Comparison of ENCODE assay signal across 10 mouse cellular contexts in the genomic region with DNA sequence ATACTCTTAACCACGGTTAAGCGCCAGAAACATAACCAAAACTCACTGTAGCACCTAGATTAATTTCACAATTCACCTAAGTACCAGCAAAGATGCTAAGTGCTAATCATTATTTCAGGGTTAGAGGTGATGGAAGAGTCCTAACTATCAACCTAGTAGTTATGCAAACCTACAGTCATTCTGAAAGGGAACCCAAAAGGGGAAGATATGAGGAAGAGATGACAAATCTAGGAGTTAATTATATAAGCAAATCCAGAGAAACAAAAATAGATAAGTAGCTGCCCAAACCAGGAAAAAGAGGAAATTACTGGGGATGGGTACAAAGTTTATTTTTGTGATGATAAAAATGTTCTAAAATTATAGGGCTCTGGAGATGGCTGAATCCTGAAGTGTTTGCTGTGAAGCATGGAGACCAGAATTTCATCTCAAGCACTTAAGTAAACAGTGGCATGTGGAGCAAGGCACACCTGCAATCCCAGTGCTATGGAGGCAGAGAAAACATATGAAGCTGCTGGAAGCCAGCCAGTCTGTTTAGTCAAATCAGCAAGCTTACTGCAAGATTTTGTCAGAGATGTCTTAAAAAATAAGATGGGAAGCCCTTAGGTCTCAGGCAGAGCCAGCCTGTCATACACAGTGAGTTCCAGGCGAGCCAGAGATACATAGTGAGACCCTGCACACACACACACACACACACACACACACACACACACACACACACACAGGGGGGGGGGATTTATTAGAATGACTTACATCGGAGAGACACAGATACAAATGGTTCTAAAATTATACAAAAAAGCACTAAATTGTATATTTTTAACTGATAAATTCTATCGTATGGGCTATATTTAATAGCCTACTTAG. TPM values are rescaled to one million over a fixed set of nuclear protein-coding genes. Genes with fewer than 3 reads are reported as not detected.
DNase-seq lines count a peak whose midpoint lies in the region; ATAC-seq and TF ChIP-seq lines count a peak whose summit lies in the region.
"Had no signal": no experiment of that assay in that cellular context is flagged by ENCODE, and none has a peak within 500 bp of the region (broad histone marks: within the 10 kb centered on the region; RNA-seq: fewer than 3 reads in every experiment).

No protein-coding gene starts in this region.

- 0 out of 2 replicates have a peak, but pooled peaks cover 8% of the 10 kb centered on the region for H3K36me3 ChIP-seq in lung, embryonic 14.5 days (ENCODE audit: insufficient read depth)

- peak; percentile 52 for DNase-seq in lung, embryonic 14.5 days
- no peak for DNase-seq in lung, postnatal 25 days (ENCODE audit: low spot score)
- peak; percentile 35 for DNase-seq in left cerebral cortex, postnatal 36 days (ENCODE audit: low spot score in 2 of 2)
- peak; percentile 37 for DNase-seq in right cerebral cortex, postnatal 4 days
- no peak for DNase-seq in T-cell, adult 2 months (ENCODE audit: low spot score)
- no peak for DNase-seq in adrenal gland, adult 8-10 months
- DNase-seq: adrenal gland, postnatal 14 days; thymus, postnatal 14 days had no signal

- intact Hi-C loops in left cerebral cortex, postnatal 36 days (cut with DNase I) = no loop called here

- H3K27me3 ChIP-seq in lung, embryonic 14.5 days (ENCODE audit: insufficient read depth, low read length) = no peaks in the 10 kb centered on the region

- H3K4me2 ChIP-seq in lung, embryonic 14.5 days = no peak overlapping the region

- no peak for ATAC-seq in lung, embryonic 14.5 days (ENCODE audit: insufficient read depth)
- peak; percentile 48; the same call in 1 of the 2 replicates for ATAC-seq in common myeloid progenitor, adult 5-6 weeks (replicated peaks; ENCODE audit: low read depth, poor library complexity, severe bottlenecking)

- H3K4me1 ChIP-seq in lung, embryonic 14.5 days (ENCODE audit: insufficient read depth) = 0 out of 2 replicates have a peak, but pooled peaks cover 3% of the 10 kb centered on the region

- H3K4me3 ChIP-seq in lung, embryonic 14.5 days (ENCODE audit: low read depth, low read length) = no peak overlapping the region
- H3K4me3 ChIP-seq: layer of hippocampus, adult 2 months had no signal

- H3K27ac ChIP-seq in lung, embryonic 14.5 days (ENCODE audit: low read depth) = no peak overlapping the region
- H3K27ac ChIP-seq: layer of hippocampus, adult 2 months had no signal

- no peaks in the 10 kb centered on the region for H3K9me3 ChIP-seq in lung, embryonic 14.5 days (ENCODE audit: low read depth, low read length)

- 71% methylated on average over 5 of the region's 5 CpGs for WGBS in lung, embryonic 14.5 days

- TF ChIP-seq CTCF in lung, embryonic 14.5 days (IDR thresholded peaks at IDR 0.05; ENCODE audit: low read depth) = no peak

- no peak overlapping the region for H3K9ac ChIP-seq in lung, embryonic 14.5 days

RNA-seq across cellular contexts. Expression of gene Fnbp1l, which starts 45.9 kb away (rescaled TPM):
- 51.9 and 56.3 TPM in 2 replicates for polyA plus RNA-seq in lung, embryonic 14.5 days (2014; fragmentation: Nextera tagmentation; extraction: Ambion mirVana)
- 26.1 and 33.1 TPM in 2 replicates for total RNA-seq in common myeloid progenitor, adult 5-6 weeks (2017)
- total RNA-seq in left cerebral cortex, postnatal 36 days (2021) = 100 to 1,000 TPM in 1 of 2 experiments, 10 to 100 TPM in 1; 82.7 to 117 TPM
- total RNA-seq in adrenal gland, adult 8-10 months (2022) = 10 to 100 TPM; 14.5 to 32.5 (median 22.5) TPM

Comparison
In these comparisons a context has a peak if more than half of its experiments do, and no peak if none do; other contexts are left out.
1. DNase-seq: peak in lung, embryonic 14.5 days (single experiment), left cerebral cortex, postnatal 36 days (2 of 2) and right cerebral cortex, postnatal 4 days (single experiment); none in lung, postnatal 25 days (single experiment), T-cell, adult 2 months (single experiment) and adrenal gland, adult 8-10 months (single experiment).